Mouse (Mus musculus) embryonic facial prominence, embryonic 12.5 days (tissue): Measurements from ENCODE around the gene Mtmr14. TPM values are rescaled to one million over a fixed set of nuclear protein-coding genes. Genes with fewer than 3 reads are reported as not detected.
A peak's percentile ranks its signal among the peaks of the same experiment; 100 is the strongest.

Experiments used
- ATAC-seq: fragments of 200-750 bp; cut with Nextera tagmentation; 2 replicates; pipeline ENCODE4 v1.8.0; 2017; ENCODE audit not compliant: insufficient number of reproducible peaks, insufficient read depth, low FRiP score, low TSS enrichment
- H3K27ac ChIP-seq: fragments of 300-500 bp; sonication (generic); 2 replicates; pipeline ENCODE4 v1.5.1; 2016; ENCODE audit warnings: mild to moderate bottlenecking
- H3K27me3 ChIP-seq: fragments of 300-500 bp; sonication (generic); 2 replicates; pipeline ENCODE4 v1.6.1; 2016; ENCODE audit warnings: mild to moderate bottlenecking, moderate library complexity
- H3K36me3 ChIP-seq: fragments of 300-500 bp; sonication (generic); 2 replicates; pipeline ENCODE4 v1.6.1; 2016; ENCODE audit warnings: mild to moderate bottlenecking
- H3K4me1 ChIP-seq: fragments of 300-500 bp; sonication (generic); 2 replicates; pipeline ENCODE4 v1.6.1; 2016
- H3K4me2 ChIP-seq: fragments of 300-500 bp; sonication (generic); replicated peaks from 2 replicates; pipeline ENCODE4 v1.6.1; 2016; ENCODE audit warnings: mild to moderate bottlenecking, moderate library complexity
- H3K4me3 ChIP-seq: fragments of 300-500 bp; sonication (generic); 2 replicates; pipeline ENCODE4 v1.5.1; 2016; ENCODE audit warnings: mild to moderate bottlenecking
- H3K9ac ChIP-seq: fragments of 300-500 bp; sonication (generic); 2 replicates; pipeline ENCODE4 v1.6.1; 2016; ENCODE audit warnings: mild to moderate bottlenecking, moderate library complexity
- H3K9me3 ChIP-seq: fragments of 300-500 bp; sonication (generic); 2 replicates; pipeline ENCODE4 v1.6.1; 2016; ENCODE audit warnings: mild to moderate bottlenecking, moderate library complexity
- WGBS: fragments of 180-500 bp; shearing (Covaris S2); methylation state at CpG from one replicate; pipeline ENCODE4 v1.1.7; 2016; 5-methylcytosine and 5-hydroxymethylcytosine counted together
- polyA plus RNA-seq: library from polyadenylated mRNA; unstranded; fragments of >200 nt; fragmentation: Nextera tagmentation; extraction: Ambion mirVana; gene quantifications from 2 replicates; pipeline ENCODE4 v1.2.1, GENCODE M21; 2016

Gene Mtmr14
- polyA plus RNA-seq = 46.5 and 47.7 TPM in 2 replicates

DNA sequence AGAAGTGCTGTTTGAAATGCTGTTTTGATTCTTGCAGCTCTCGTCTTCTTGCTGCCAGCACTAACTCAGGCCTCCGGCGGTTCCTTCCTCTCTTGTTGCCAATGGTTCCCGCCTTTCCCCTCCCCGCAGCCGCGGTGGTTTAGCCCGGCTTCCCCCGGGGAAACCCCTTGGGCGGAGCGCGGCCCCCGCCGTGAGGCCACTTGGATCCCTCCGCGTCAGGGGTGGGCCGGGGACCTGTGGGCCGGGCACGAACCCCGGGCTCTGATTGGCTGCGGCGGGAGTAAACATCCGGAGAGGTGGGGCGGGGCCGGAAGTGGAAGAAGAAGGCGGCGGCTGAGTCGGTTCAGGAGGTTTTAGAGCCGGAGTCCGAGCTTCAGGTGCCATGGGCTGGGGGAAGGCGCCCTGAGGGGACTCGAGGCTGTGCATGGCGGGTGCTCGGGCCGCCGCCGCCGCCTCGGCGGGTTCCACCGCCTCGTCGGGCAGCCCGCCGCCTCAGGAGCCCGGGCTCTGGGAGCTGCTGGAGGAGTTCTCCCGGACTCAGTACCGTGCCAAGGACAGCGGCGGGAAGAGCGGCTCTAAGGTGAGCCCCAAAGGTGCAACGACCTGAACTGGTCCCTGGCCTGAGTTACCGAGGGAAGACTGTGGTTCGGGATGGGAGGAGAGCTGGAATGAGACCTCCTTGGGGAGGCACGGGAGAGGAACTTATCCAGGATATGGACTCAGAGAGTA, at the start of gene Mtmr14:
Gene Mtmr14, plus strand, starts transcription at position 302 of the 729 bp plus-strand sequence.
- peak; percentile 96 for ATAC-seq
- H3K27ac ChIP-seq = peak within 1 kb of the TSS; percentile 55; the same call in 1 of the 2 replicates
- WGBS = 1% methylated on average over 55 of the region's 55 CpGs

GRCm38 (mm10) chr6:113193765-113194460, 43.7 kb upstream of the Mtmr14 start:
- peak overlapping the region; percentile 83 for H3K4me2 ChIP-seq
- no peak overlapping the region for H3K9ac ChIP-seq
- H3K9me3 ChIP-seq = no peaks in the 10 kb centered on the region
- H3K27me3 ChIP-seq = peaks cover 43% of the 10 kb centered on the region
- peaks cover 11% of the 10 kb centered on the region for H3K4me1 ChIP-seq
- H3K4me3 ChIP-seq = peak overlapping the region; percentile 25
- H3K36me3 ChIP-seq = no peaks in the 10 kb centered on the region
- no peak for ATAC-seq
- 3% methylated on average over 46 of the region's 46 CpGs for WGBS
- H3K27ac ChIP-seq = no peak overlapping the region

More for the DNA sequence above, at the start of gene Mtmr14:
- H3K9ac ChIP-seq = peak within 1 kb of the TSS; percentile 87
- peak within 1 kb of the TSS; percentile 92 for H3K4me2 ChIP-seq
- H3K4me3 ChIP-seq = peak within 1 kb of the TSS; percentile 99
- H3K27me3 ChIP-seq = no peaks in the 10 kb centered on the region
- peaks cover 14% of the 10 kb centered on the region for H3K4me1 ChIP-seq
- peaks cover 18% of the 10 kb centered on the region for H3K36me3 ChIP-seq
- H3K9me3 ChIP-seq = no peaks in the 10 kb centered on the region

DNA sequence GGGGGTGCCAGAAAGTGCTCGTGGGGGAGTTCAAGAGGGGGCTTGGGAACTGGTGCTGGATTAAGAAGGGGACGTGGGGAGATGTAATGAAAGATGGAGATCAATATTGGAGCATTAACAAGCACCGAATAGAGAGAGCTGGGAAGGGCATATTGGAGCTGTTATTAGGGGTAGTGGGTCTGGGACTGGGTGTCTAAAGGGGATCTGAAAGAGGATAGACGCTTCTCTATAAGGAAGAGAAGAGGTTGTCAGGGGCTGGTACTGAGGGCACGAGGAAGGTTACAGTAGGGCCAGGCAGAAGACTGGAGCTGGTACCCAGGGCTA, 43.2 kb upstream of the Mtmr14 start:
- H3K4me1 ChIP-seq = peaks cover 11% of the 10 kb centered on the region
- H3K27ac ChIP-seq = no peak overlapping the region
- no peak overlapping the region for H3K9ac ChIP-seq
- peak overlapping the region; percentile 83 for H3K4me2 ChIP-seq
- peak overlapping the region; percentile 50 for H3K4me3 ChIP-seq
- no peaks in the 10 kb centered on the region for H3K9me3 ChIP-seq
- H3K27me3 ChIP-seq = peaks cover 43% of the 10 kb centered on the region
- WGBS = under 1% methylated on average over 5 of the region's 5 CpGs
- H3K36me3 ChIP-seq = no peaks in the 10 kb centered on the region
- no peak for ATAC-seq

DNA sequence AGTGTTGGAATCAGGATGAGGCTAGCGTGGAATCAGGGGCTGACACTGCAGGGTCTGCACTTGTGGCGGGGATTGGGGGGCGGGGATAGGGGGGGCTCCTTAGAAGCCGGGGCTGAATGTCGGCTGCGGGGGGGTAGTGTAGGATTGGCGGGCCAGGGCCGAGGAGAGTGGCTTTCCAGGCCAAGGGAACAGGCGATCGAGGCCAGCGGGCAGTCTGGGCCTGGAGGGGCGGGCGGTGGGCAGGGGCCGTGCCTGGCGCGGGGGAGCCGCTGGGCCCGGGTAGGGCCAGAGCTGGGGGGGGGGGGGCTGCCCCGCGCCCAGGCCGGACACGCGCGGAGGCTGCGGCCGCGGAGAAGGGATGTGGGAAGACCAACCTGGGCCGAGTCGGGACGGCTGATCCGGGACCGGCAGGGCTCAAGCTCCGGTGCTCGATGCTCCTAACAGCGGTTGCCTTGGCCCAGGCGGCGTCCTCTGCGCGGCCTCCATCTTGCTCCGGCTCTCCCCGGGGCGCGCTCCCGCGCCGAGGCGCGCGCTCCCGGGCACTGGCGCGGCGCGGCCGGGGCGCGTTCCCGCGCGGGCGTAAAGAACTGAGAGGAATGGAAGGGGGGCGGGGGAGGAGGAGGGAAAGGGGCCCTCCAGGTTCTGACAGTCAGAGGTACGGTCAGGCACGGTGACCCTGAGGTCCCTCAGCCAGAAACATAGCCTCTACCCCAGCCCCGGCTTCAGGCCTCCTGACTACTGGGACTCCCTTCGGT, 42.6 kb upstream of the Mtmr14 start, which contains the start of gene Lhfpl4:
Gene Lhfpl4, minus strand, starts transcription at position 544 of the 755 bp plus-strand sequence.
- Histone ChIP-seq H3K9ac (peak within 1 kb of the TSS; percentile 54), H3K4me1 (peaks cover 11% of the 10 kb centered on the region), H3K27ac (no peak within 1 kb of the TSS), H3K4me2 (peak within 1 kb of the TSS; percentile 83), H3K9me3 (no peaks in the 10 kb centered on the region), H3K27me3 (peaks cover 43% of the 10 kb centered on the region), H3K4me3 (peak within 1 kb of the TSS; percentile 50), H3K36me3 (no peaks in the 10 kb centered on the region)
- ATAC-seq = 0 out of 2 replicates have a peak, but pooled peaks have one; percentile 10
- under 1% methylated on average over 62 of the region's 66 CpGs for WGBS

GRCm38 (mm10) chr6:113195596-113195992, 42.0 kb upstream of the Mtmr14 start:
- Histone ChIP-seq H3K4me3 (peak overlapping the region; percentile 50), H3K9ac (no peak overlapping the region), H3K27me3 (peaks cover 43% of the 10 kb centered on the region), H3K4me2 (peak overlapping the region; percentile 83), H3K36me3 (no peaks in the 10 kb centered on the region), H3K27ac (no peak overlapping the region), H3K9me3 (no peaks in the 10 kb centered on the region), H3K4me1 (peaks cover 11% of the 10 kb centered on the region)
- 12% methylated on average over 9 of the region's 9 CpGs for WGBS
- ATAC-seq = no peak

DNA sequence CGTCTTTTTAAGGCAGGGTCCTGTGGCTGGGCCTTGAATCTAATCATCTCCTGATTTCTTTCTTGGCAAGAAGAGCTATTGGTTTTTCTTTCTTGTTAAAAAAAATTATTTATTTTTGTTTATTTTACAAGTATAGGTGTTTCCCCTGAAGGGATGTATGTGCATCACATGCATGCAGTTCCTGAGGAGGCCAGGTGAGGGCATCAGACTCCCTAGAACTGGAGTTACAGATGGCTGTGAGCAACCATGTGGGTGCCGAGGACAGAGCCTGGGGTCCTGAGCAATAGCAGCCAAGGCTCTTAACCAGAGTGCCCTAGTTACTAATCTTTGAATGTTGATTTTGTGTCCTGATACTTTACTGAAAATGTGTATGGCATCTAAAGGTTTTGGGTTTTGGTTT, 21.4 kb upstream of the Mtmr14 start:
- Histone ChIP-seq H3K27ac (no peak overlapping the region), H3K36me3 (no peaks in the 10 kb centered on the region), H3K9me3 (peaks cover 2% of the 10 kb centered on the region; the same call in 1 of the 2 replicates), H3K27me3 (no peaks in the 10 kb centered on the region), H3K4me2 (no peak overlapping the region), H3K9ac (no peak overlapping the region), H3K4me1 (no peaks in the 10 kb centered on the region), H3K4me3 (no peak overlapping the region)
- ATAC-seq = no peak
- WGBS = 74% methylated on average over 2 of the region's 2 CpGs

- no peaks in the 10 kb centered on the region for H3K4me1 ChIP-seq
- H3K27ac ChIP-seq = no peak overlapping the region
- no peaks in the 10 kb centered on the region for H3K9me3 ChIP-seq
- no peak overlapping the region for H3K9ac ChIP-seq
- no peak for ATAC-seq
- 82% methylated on average over 4 of the region's 4 CpGs for WGBS
- no peaks in the 10 kb centered on the region for H3K36me3 ChIP-seq
- H3K4me2 ChIP-seq = no peak overlapping the region
- H3K27me3 ChIP-seq = no peaks in the 10 kb centered on the region
- H3K4me3 ChIP-seq = no peak overlapping the region
Observed at GRCm38 (mm10) chr6:113225798-113226197, 11.8 kb upstream of the Mtmr14 start.

DNA sequence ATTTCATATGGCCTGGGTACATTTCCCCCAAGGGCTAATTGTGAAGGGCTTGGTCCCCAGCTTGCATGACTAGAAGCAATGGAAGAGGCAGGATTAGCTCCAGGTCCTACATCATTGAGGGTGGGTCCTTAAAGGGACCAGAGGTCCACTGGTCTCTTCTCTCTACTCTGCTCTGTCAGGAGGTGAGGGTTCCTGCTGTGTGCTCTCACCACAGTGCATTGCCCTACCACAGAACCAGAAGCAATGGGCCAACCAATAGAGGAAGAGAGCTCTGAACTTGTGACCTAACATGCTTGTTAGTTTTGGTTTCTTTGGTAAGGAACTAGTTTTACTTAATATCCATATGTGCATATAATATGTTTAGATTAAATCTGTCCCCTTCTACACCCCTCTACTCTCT, 10.9 kb upstream of the Mtmr14 start:
- no peak overlapping the region for H3K4me3 ChIP-seq
- H3K4me1 ChIP-seq = no peaks in the 10 kb centered on the region
- H3K36me3 ChIP-seq = no peaks in the 10 kb centered on the region
- no peak overlapping the region for H3K4me2 ChIP-seq
- H3K9ac ChIP-seq = no peak overlapping the region
- no peaks in the 10 kb centered on the region; the same call in 1 of the 2 replicates for H3K9me3 ChIP-seq
- H3K27ac ChIP-seq = no peak overlapping the region
- ATAC-seq = no peak
- no peaks in the 10 kb centered on the region for H3K27me3 ChIP-seq

DNA sequence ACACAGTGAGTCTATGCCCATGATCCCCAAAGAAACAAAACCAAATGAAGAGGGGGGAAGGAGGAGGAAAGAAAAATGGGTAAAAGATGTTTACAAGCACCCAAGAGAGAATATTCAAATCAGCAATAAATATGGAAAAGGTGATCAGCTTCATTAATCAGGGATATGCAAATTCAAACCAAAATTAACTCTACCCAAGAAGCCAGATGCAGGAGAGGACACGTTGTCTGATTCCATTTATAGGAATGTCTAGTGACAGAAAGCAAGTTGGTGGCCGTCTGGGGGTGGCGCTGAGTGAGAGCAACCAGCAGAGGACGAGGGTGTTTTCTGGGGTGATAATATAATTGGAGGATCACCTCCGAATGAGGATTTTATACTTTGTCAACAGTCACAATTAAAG, 2.5 kb upstream of the Mtmr14 start:
- H3K9ac ChIP-seq = no peak overlapping the region
- peaks cover 5% of the 10 kb centered on the region; the same call in 1 of the 2 replicates for H3K36me3 ChIP-seq
- no peak overlapping the region for H3K27ac ChIP-seq
- H3K9me3 ChIP-seq = no peaks in the 10 kb centered on the region; the same call in 1 of the 2 replicates
- ATAC-seq = no peak
- peaks cover 14% of the 10 kb centered on the region for H3K4me1 ChIP-seq
- H3K4me2 ChIP-seq = no peak overlapping the region
- no peak overlapping the region for H3K4me3 ChIP-seq
- no peaks in the 10 kb centered on the region for H3K27me3 ChIP-seq
- WGBS = 72% methylated on average over 5 of the region's 5 CpGs

DNA sequence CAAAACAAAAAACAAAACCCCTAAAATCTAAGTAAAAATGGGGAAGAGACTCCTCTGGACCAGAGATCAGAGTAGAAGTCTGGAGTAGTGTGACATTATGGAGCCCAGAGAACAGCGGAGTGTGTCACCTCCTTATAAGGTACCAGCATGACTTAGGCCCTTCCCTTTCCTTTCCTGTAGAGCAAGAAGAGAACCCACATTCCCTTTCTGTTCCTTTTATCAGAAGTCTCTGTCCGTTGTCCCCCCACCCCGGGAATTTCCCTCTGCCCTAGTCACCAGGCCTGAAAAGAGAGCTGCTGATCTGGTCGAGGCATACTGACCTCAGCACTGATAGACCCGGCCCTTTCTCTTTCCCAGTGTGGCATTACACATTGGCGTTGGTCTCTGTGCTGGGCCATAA, 799 bp downstream of the Mtmr14 start:
- ATAC-seq = no peak
- Histone ChIP-seq H3K27ac (no peak overlapping the region), H3K9me3 (no peaks in the 10 kb centered on the region), H3K4me3 (peak overlapping the region; percentile 99), H3K9ac (peak overlapping the region; percentile 87), H3K36me3 (peaks cover 25% of the 10 kb centered on the region), H3K4me1 (peaks cover 14% of the 10 kb centered on the region), H3K4me2 (peak overlapping the region; percentile 92), H3K27me3 (no peaks in the 10 kb centered on the region)
- WGBS = 50% methylated on average over 6 of the region's 6 CpGs

- H3K4me1 ChIP-seq = peaks cover 12% of the 10 kb centered on the region
- no peak for ATAC-seq
- 90% methylated on average over 1 of the region's 1 CpGs for WGBS
- no peak overlapping the region for H3K27ac ChIP-seq
- no peaks in the 10 kb centered on the region for H3K27me3 ChIP-seq
- H3K4me2 ChIP-seq = no peak overlapping the region
- H3K9me3 ChIP-seq = no peaks in the 10 kb centered on the region
- H3K4me3 ChIP-seq = no peak overlapping the region
- H3K36me3 ChIP-seq = peaks cover 39% of the 10 kb centered on the region
- H3K9ac ChIP-seq = no peak overlapping the region
Observed at GRCm38 (mm10) chr6:113242753-113243152, 5.1 kb downstream of the Mtmr14 start.
